Mouse (Mus musculus): ENCODE measurements around the gene Adcy5. TPM values are rescaled to one million over a fixed set of nuclear protein-coding genes. Genes with fewer than 3 reads are reported as not detected.

The Adcy5 gene
- not detected for polyA plus RNA-seq (2017; shearing (Covaris generic))

DNA sequence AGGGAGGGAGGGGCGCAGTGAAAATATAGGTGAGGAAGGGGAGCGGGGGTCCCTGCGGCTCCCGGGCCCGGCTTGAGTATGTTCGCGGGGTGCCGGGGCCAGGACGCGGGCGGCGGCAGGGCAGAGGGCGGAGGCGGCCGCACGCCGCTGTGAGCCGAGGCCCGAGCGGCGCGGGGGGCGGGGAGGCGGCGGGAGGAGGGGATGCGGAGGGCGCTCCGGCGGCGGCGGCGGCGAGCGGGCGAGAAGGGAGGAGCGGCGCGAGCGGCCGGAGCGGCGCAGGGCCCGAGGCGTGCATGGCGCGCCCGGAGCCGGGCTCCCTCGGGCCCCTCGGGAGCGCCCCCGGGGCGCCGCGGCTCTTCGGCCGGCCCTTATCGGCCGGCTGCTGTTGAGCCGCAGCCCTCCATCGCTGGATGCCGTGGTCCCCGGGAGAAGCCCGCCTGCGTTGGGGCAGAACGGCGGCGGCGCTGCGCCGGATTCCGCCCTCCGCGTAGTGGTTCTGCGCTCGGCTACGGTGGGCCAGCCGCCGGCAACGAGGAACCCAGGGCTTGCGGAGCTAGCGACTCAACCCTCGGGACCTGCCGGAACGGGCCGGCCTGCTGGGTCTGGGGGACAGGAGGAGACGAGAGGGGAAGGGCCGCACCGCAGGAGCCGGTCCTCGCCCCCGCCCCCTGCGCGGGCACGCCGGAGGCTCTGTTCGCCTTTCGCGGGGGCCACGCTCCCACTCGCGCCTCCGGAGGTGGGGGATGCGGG is at the start of gene Adcy5:
Gene Adcy5, plus strand, starts transcription at position 237 of the 750 bp plus-strand sequence.

Other genes with a start within 250 kb of the Adcy5 start
- gene Hacd2, start 132.4 kb upstream of the Adcy5 start, polyA plus RNA-seq (2017; shearing (Covaris generic)): 45.3 TPM
- 17.7 TPM for gene Sec22a, start 209.0 kb downstream of the Adcy5 start, polyA plus RNA-seq (2017; shearing (Covaris generic))